Mouse (Mus musculus): ENCODE results near the gene Asap2. TPM values are rescaled to one million over a fixed set of nuclear protein-coding genes. Genes with fewer than 3 reads are reported as not detected.
"Not testable (repeated sequence)": the region's sequence is repeated elsewhere in the genome, so short reads cannot be mapped to it uniquely, and the experiment has no call there.

The Asap2 gene
- 3.3 and 3.6 TPM in 2 replicates for polyA plus RNA-seq (2015; fragmentation: Nextera tagmentation; extraction: Ambion mirVana)

GRCm38 (mm10) chr12:20990132-20990531 is at the start of gene Asap2:
Gene Asap2, plus strand, starts transcription at chr12:20990459.
- H3K27ac ChIP-seq (ENCODE audit: low read depth, low read length); H3K36me3 ChIP-seq (ENCODE audit: control insufficient read depth, insufficient read depth); ATAC-seq; H3K9ac ChIP-seq (ENCODE audit: low read depth, low read length); H3K27me3 ChIP-seq (replicated peaks; ENCODE audit: control insufficient read depth, insufficient read depth, low read length); H3K4me1 ChIP-seq (replicated peaks; ENCODE audit: control insufficient read depth, insufficient read depth, low read length); H3K9me3 ChIP-seq (ENCODE audit: control insufficient read depth): not testable (repeated sequence)
- peak within 1 kb of the TSS; percentile 41 for H3K4me3 ChIP-seq (ENCODE audit: low read depth, low read length)
- peak within 1 kb of the TSS; percentile 67 for H3K4me2 ChIP-seq (replicated peaks; ENCODE audit: low read depth)
- 0% methylated on average over 18 of the region's 38 CpGs for WGBS

- WGBS = 74% methylated on average over 9 of the region's 9 CpGs
- not testable (repeated sequence) for H3K9ac ChIP-seq (ENCODE audit: low read depth, low read length); H3K4me3 ChIP-seq (ENCODE audit: low read depth, low read length); H3K4me2 ChIP-seq (replicated peaks; ENCODE audit: low read depth); H3K27ac ChIP-seq (ENCODE audit: low read depth, low read length); ATAC-seq; H3K9me3 ChIP-seq (ENCODE audit: control insufficient read depth); H3K27me3 ChIP-seq (replicated peaks; ENCODE audit: control insufficient read depth, insufficient read depth, low read length); H3K36me3 ChIP-seq (ENCODE audit: control insufficient read depth, insufficient read depth); H3K4me1 ChIP-seq (replicated peaks; ENCODE audit: control insufficient read depth, insufficient read depth, low read length)
These were observed 42.9 kb upstream of the Asap2 start for GRCm38 (mm10) chr12:20947051-20947997.

- H3K9ac ChIP-seq (ENCODE audit: low read depth, low read length); H3K27ac ChIP-seq (ENCODE audit: low read depth, low read length); ATAC-seq; H3K36me3 ChIP-seq (ENCODE audit: control insufficient read depth, insufficient read depth); H3K9me3 ChIP-seq (ENCODE audit: control insufficient read depth); H3K27me3 ChIP-seq (replicated peaks; ENCODE audit: control insufficient read depth, insufficient read depth, low read length); H3K4me1 ChIP-seq (replicated peaks; ENCODE audit: control insufficient read depth, insufficient read depth, low read length): not testable (repeated sequence)
- peak overlapping the region; percentile 67 for H3K4me2 ChIP-seq (replicated peaks; ENCODE audit: low read depth)
- WGBS = under 1% methylated on average over 46 of the region's 52 CpGs
- peak overlapping the region; percentile 41 for H3K4me3 ChIP-seq (ENCODE audit: low read depth, low read length)
These were observed 320 bp downstream of the Asap2 start for GRCm38 (mm10) chr12:20990579-20990978.

GRCm38 (mm10) chr12:21030875-21031274 is 40.6 kb downstream of the Asap2 start:
- H3K9ac ChIP-seq (ENCODE audit: low read depth, low read length); H3K9me3 ChIP-seq (ENCODE audit: control insufficient read depth); H3K4me2 ChIP-seq (replicated peaks; ENCODE audit: low read depth); ATAC-seq; H3K27ac ChIP-seq (ENCODE audit: low read depth, low read length); H3K4me1 ChIP-seq (replicated peaks; ENCODE audit: control insufficient read depth, insufficient read depth, low read length); H3K27me3 ChIP-seq (replicated peaks; ENCODE audit: control insufficient read depth, insufficient read depth, low read length); H3K36me3 ChIP-seq (ENCODE audit: control insufficient read depth, insufficient read depth); H3K4me3 ChIP-seq (ENCODE audit: low read depth, low read length): not testable (repeated sequence)
- peak; percentile 49 for TF ChIP-seq CTCF (IDR thresholded peaks at IDR 0.05; ENCODE audit: low read depth)
- 51% methylated on average over 6 of the region's 6 CpGs for WGBS

- H3K4me1 ChIP-seq (replicated peaks; ENCODE audit: control insufficient read depth, insufficient read depth, low read length); ATAC-seq: not testable (repeated sequence)
These were observed 56.5 kb downstream of the Asap2 start for GRCm38 (mm10) chr12:21046716-21047115.

GRCm38 (mm10) chr12:21075731-21076130 is 85.5 kb downstream of the Asap2 start:
- not testable (repeated sequence) for H3K9ac ChIP-seq (ENCODE audit: low read depth, low read length); H3K4me3 ChIP-seq (ENCODE audit: low read depth, low read length); H3K27me3 ChIP-seq (replicated peaks; ENCODE audit: control insufficient read depth, insufficient read depth, low read length); H3K4me1 ChIP-seq (replicated peaks; ENCODE audit: control insufficient read depth, insufficient read depth, low read length); H3K27ac ChIP-seq (ENCODE audit: low read depth, low read length); H3K4me2 ChIP-seq (replicated peaks; ENCODE audit: low read depth); H3K36me3 ChIP-seq (ENCODE audit: control insufficient read depth, insufficient read depth); H3K9me3 ChIP-seq (ENCODE audit: control insufficient read depth); ATAC-seq
- TF ChIP-seq CTCF (IDR thresholded peaks at IDR 0.05; ENCODE audit: low read depth) = peak; percentile 66
- WGBS = 27% methylated on average over 4 of the region's 4 CpGs

More at GRCm38 (mm10) chr12:21046716-21047115, 56.5 kb downstream of the Asap2 start:
- not testable (repeated sequence) for H3K4me2 ChIP-seq (replicated peaks; ENCODE audit: low read depth); H3K4me3 ChIP-seq (ENCODE audit: low read depth, low read length); H3K36me3 ChIP-seq (ENCODE audit: control insufficient read depth, insufficient read depth); H3K9me3 ChIP-seq (ENCODE audit: control insufficient read depth); H3K27me3 ChIP-seq (replicated peaks; ENCODE audit: control insufficient read depth, insufficient read depth, low read length); H3K27ac ChIP-seq (ENCODE audit: low read depth, low read length); H3K9ac ChIP-seq (ENCODE audit: low read depth, low read length)
- 91% methylated on average over 9 of the region's 9 CpGs for WGBS

Measured in intestine, postnatal 0 days (tissue).